Mouse (Mus musculus): ENCODE results near the gene Syn3. TPM values are rescaled to one million over a fixed set of nuclear protein-coding genes. Genes with fewer than 3 reads are reported as not detected.
A peak's percentile ranks its signal among the peaks of the same experiment; 100 is the strongest.

Gene Syn3
- polyA plus RNA-seq, 1 experiment from 2014 or later, result 0.22 TPM

- ATAC-seq (ENCODE audit: low read depth), result no peak
Observed at GRCm38 (mm10) chr10:86455296-86456055, 43.2 kb downstream of the Syn3 start.

DNA sequence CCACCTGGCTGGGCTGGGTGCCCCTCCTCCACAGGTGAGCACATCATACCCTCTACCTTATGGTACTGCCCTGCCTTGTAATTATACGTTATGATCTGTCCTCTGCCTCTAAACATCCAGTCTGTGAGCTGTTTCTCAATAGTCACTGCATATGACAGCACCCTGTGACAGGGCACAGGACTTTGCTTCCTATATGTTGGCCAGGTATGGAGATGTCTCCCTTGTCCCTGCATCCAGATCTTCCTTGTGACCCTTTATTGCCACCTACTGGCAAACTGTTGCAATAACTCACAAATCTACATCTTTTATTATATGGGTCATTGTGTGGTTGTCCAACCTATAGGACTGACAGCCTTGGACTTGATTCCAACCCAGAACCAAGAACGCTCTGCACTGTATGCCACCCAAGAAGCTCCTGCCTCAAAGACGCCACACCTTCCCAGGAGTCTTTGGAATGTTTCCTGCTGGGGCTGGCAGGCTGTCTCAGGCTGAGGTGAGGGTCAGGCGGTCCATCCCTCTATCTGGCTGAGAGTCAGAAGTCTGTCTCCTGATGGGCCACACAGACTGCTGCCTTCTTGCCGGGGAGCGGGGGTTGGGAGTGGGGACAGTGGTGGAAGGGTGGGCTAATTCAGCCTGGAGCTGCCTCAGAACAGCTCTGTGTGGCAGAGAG lies 46.2 kb downstream of the Syn3 start:
- no peak overlapping the region for H3K9ac ChIP-seq (ENCODE audit: low read depth, low read length)
- no peaks in the 10 kb centered on the region for H3K36me3 ChIP-seq (ENCODE audit: control insufficient read depth, insufficient read depth)
- no peaks in the 10 kb centered on the region for H3K27me3 ChIP-seq (ENCODE audit: control insufficient read depth, insufficient read depth, low read depth, low read length)
- ATAC-seq (ENCODE audit: low read depth), result no peak; the same call in 1 of the 2 replicates
- no peaks in the 10 kb centered on the region for H3K9me3 ChIP-seq (replicated peaks; ENCODE audit: control insufficient read depth, low read length)
- H3K4me2 ChIP-seq (ENCODE audit: low read depth, low read length), result no peak overlapping the region
- no peak overlapping the region for H3K27ac ChIP-seq (ENCODE audit: low read length)
- 35% methylated on average over 6 of the region's 6 CpGs for WGBS (ENCODE audit: insufficient replicate concordance)
- H3K4me1 ChIP-seq (ENCODE audit: control insufficient read depth, low read depth, low read length), result no peaks in the 10 kb centered on the region
- no peak overlapping the region for H3K4me3 ChIP-seq (ENCODE audit: low read depth, low read length)

More at GRCm38 (mm10) chr10:86455296-86456055, 43.2 kb downstream of the Syn3 start:
- Histone ChIP-seq H3K27ac (ENCODE audit: low read length) (no peak overlapping the region), H3K9ac (ENCODE audit: low read depth, low read length) (no peak overlapping the region), H3K9me3 (replicated peaks; ENCODE audit: control insufficient read depth, low read length) (no peaks in the 10 kb centered on the region), H3K4me1 (ENCODE audit: control insufficient read depth, low read depth, low read length) (no peaks in the 10 kb centered on the region), H3K4me3 (ENCODE audit: low read depth, low read length) (no peak overlapping the region), H3K4me2 (ENCODE audit: low read depth, low read length) (no peak overlapping the region), H3K36me3 (ENCODE audit: control insufficient read depth, insufficient read depth) (no peaks in the 10 kb centered on the region), H3K27me3 (ENCODE audit: control insufficient read depth, insufficient read depth, low read depth, low read length) (no peaks in the 10 kb centered on the region)
- WGBS (ENCODE audit: insufficient replicate concordance), result 36% methylated on average over 5 of the region's 5 CpGs

DNA sequence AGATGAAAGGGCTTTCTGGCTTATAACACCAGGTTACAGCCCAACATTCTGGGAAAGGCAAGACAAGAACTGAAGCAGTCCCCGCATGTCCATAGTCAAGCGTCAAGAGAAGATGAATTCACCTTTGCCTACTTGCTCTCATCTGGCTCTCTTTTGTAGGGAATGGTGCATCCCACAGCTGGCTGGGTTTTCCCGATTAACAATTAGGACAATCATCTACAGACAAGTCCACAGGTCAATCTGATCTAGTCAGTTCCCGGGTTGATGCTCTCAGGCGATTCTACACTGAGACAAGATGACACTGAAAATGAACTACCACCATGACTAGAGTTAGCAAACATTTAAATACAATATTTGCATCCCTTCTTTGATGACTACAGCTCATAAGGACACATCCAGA lies 47.4 kb downstream of the Syn3 start:
- H3K4me1 ChIP-seq (ENCODE audit: control insufficient read depth, low read depth, low read length), result no peaks in the 10 kb centered on the region
- no peak overlapping the region for H3K27ac ChIP-seq (ENCODE audit: low read length)
- H3K4me3 ChIP-seq (ENCODE audit: low read depth, low read length), result no peak overlapping the region
- H3K9ac ChIP-seq (ENCODE audit: low read depth, low read length), result no peak overlapping the region
- no peak overlapping the region for H3K4me2 ChIP-seq (ENCODE audit: low read depth, low read length)
- no peaks in the 10 kb centered on the region for H3K27me3 ChIP-seq (ENCODE audit: control insufficient read depth, insufficient read depth, low read depth, low read length)
- no peak for ATAC-seq (ENCODE audit: low read depth)
- no peaks in the 10 kb centered on the region for H3K36me3 ChIP-seq (ENCODE audit: control insufficient read depth, insufficient read depth)
- WGBS (ENCODE audit: insufficient replicate concordance), result 70% methylated on average over 5 of the region's 5 CpGs
- no peaks in the 10 kb centered on the region for H3K9me3 ChIP-seq (replicated peaks; ENCODE audit: control insufficient read depth, low read length)

- Histone ChIP-seq H3K27ac (ENCODE audit: low read length) (no peak overlapping the region), H3K4me2 (ENCODE audit: low read depth, low read length) (no peak overlapping the region), H3K27me3 (ENCODE audit: control insufficient read depth, insufficient read depth, low read depth, low read length) (no peaks in the 10 kb centered on the region), H3K36me3 (ENCODE audit: control insufficient read depth, insufficient read depth) (no peaks in the 10 kb centered on the region), H3K9ac (ENCODE audit: low read depth, low read length) (no peak overlapping the region), H3K4me3 (ENCODE audit: low read depth, low read length) (no peak overlapping the region), H3K9me3 (replicated peaks; ENCODE audit: control insufficient read depth, low read length) (no peaks in the 10 kb centered on the region), H3K4me1 (ENCODE audit: control insufficient read depth, low read depth, low read length) (no peaks in the 10 kb centered on the region)
- no peak for ATAC-seq (ENCODE audit: low read depth)
Observed at GRCm38 (mm10) chr10:86446649-86447048, 52.0 kb downstream of the Syn3 start.

GRCm38 (mm10) chr10:86445207-86445606 lies 53.5 kb downstream of the Syn3 start:
- Histone ChIP-seq H3K27me3 (ENCODE audit: control insufficient read depth, insufficient read depth, low read depth, low read length) (no peaks in the 10 kb centered on the region), H3K4me3 (ENCODE audit: low read depth, low read length) (no peak overlapping the region), H3K9ac (ENCODE audit: low read depth, low read length) (no peak overlapping the region), H3K4me1 (ENCODE audit: control insufficient read depth, low read depth, low read length) (no peaks in the 10 kb centered on the region), H3K36me3 (ENCODE audit: control insufficient read depth, insufficient read depth) (no peaks in the 10 kb centered on the region), H3K4me2 (ENCODE audit: low read depth, low read length) (no peak overlapping the region), H3K9me3 (replicated peaks; ENCODE audit: control insufficient read depth, low read length) (no peaks in the 10 kb centered on the region), H3K27ac (ENCODE audit: low read length) (no peak overlapping the region)
- no peak for ATAC-seq (ENCODE audit: low read depth)
- WGBS (ENCODE audit: insufficient replicate concordance), result 48% methylated on average over 2 of the region's 2 CpGs

DNA sequence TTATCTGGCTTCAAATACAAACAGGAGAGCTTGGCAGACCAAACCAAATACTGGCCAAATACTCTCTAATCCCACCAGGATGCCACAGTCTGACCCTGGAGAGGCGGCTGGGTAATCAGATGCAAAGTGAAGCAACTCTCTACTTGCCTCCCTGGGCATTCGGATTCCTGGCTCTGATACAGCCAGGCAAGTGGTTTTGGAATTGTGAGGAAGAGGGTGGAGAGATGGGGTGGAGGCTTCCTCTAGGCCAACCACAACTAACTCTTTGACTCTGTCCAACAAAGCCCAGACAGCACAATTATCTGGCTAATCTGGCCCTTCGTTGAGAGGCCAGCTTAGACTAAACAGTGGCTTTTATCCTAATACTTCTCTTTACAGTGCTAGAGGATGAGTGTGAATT lies 54.0 kb downstream of the Syn3 start:
- Histone ChIP-seq H3K4me3 (ENCODE audit: low read depth, low read length) (no peak overlapping the region), H3K27ac (ENCODE audit: low read length) (no peak overlapping the region), H3K9ac (ENCODE audit: low read depth, low read length) (no peak overlapping the region), H3K27me3 (ENCODE audit: control insufficient read depth, insufficient read depth, low read depth, low read length) (no peaks in the 10 kb centered on the region), H3K4me2 (ENCODE audit: low read depth, low read length) (no peak overlapping the region), H3K36me3 (ENCODE audit: control insufficient read depth, insufficient read depth) (no peaks in the 10 kb centered on the region), H3K4me1 (ENCODE audit: control insufficient read depth, low read depth, low read length) (no peaks in the 10 kb centered on the region), H3K9me3 (replicated peaks; ENCODE audit: control insufficient read depth, low read length) (no peaks in the 10 kb centered on the region)
- WGBS (ENCODE audit: insufficient replicate concordance), result 56% methylated on average over 3 of the region's 3 CpGs
- no peak for ATAC-seq (ENCODE audit: low read depth)

- H3K4me2 ChIP-seq (ENCODE audit: low read depth, low read length), result no peak overlapping the region
- 0 out of 2 replicates have a peak, but pooled peaks have one; percentile 21 for ATAC-seq (ENCODE audit: low read depth)
- H3K4me3 ChIP-seq (ENCODE audit: low read depth, low read length), result no peak overlapping the region
- H3K4me1 ChIP-seq (ENCODE audit: control insufficient read depth, low read depth, low read length), result no peaks in the 10 kb centered on the region
- no peaks in the 10 kb centered on the region for H3K9me3 ChIP-seq (replicated peaks; ENCODE audit: control insufficient read depth, low read length)
- H3K27ac ChIP-seq (ENCODE audit: low read length), result no peak overlapping the region
- no peak overlapping the region for H3K9ac ChIP-seq (ENCODE audit: low read depth, low read length)
- 52% methylated on average over 3 of the region's 3 CpGs for WGBS (ENCODE audit: insufficient replicate concordance)
- no peaks in the 10 kb centered on the region for H3K27me3 ChIP-seq (ENCODE audit: control insufficient read depth, insufficient read depth, low read depth, low read length)
- no peaks in the 10 kb centered on the region for H3K36me3 ChIP-seq (ENCODE audit: control insufficient read depth, insufficient read depth)
Observed at GRCm38 (mm10) chr10:86441765-86442164, 56.9 kb downstream of the Syn3 start.

DNA sequence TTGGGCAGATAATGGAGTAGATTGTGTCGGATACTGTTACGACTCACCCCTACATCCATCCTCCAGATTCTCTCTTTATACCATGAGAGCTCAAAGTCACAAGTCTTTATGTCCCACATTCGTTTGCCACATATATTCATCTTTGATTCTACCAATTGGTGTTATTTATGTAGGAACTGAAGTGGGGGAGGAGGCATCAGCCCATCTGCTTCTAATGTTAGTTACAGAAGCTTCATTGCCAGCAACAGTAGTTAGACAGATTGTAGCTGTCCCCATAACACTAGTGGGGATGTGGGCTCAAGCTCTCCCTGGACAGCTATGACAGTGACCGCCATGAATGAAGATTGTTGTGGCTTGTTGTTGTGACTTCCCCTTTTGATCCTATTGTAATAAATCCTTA lies 59.1 kb downstream of the Syn3 start:
- no peak overlapping the region for H3K4me3 ChIP-seq (ENCODE audit: low read depth, low read length)
- H3K36me3 ChIP-seq (ENCODE audit: control insufficient read depth, insufficient read depth), result no peaks in the 10 kb centered on the region
- ATAC-seq (ENCODE audit: low read depth), result no peak
- H3K9me3 ChIP-seq (replicated peaks; ENCODE audit: control insufficient read depth, low read length), result no peaks in the 10 kb centered on the region
- 60% methylated on average over 4 of the region's 4 CpGs for WGBS (ENCODE audit: insufficient replicate concordance)
- H3K27ac ChIP-seq (ENCODE audit: low read length), result no peak overlapping the region
- no peak overlapping the region for H3K4me2 ChIP-seq (ENCODE audit: low read depth, low read length)
- H3K27me3 ChIP-seq (ENCODE audit: control insufficient read depth, insufficient read depth, low read depth, low read length), result no peaks in the 10 kb centered on the region
- no peak overlapping the region for H3K9ac ChIP-seq (ENCODE audit: low read depth, low read length)
- no peaks in the 10 kb centered on the region for H3K4me1 ChIP-seq (ENCODE audit: control insufficient read depth, low read depth, low read length)

- Histone ChIP-seq H3K27ac (ENCODE audit: low read length) (no peak overlapping the region), H3K27me3 (ENCODE audit: control insufficient read depth, insufficient read depth, low read depth, low read length) (no peaks in the 10 kb centered on the region), H3K9ac (ENCODE audit: low read depth, low read length) (no peak overlapping the region), H3K9me3 (replicated peaks; ENCODE audit: control insufficient read depth, low read length) (no peaks in the 10 kb centered on the region), H3K4me3 (ENCODE audit: low read depth, low read length) (no peak overlapping the region), H3K36me3 (ENCODE audit: control insufficient read depth, insufficient read depth) (no peaks in the 10 kb centered on the region), H3K4me1 (ENCODE audit: control insufficient read depth, low read depth, low read length) (no peaks in the 10 kb centered on the region), H3K4me2 (ENCODE audit: low read depth, low read length) (no peak overlapping the region)
- no peak for ATAC-seq (ENCODE audit: low read depth)
- 79% methylated on average over 11 of the region's 11 CpGs for WGBS (ENCODE audit: insufficient replicate concordance)
Observed at GRCm38 (mm10) chr10:86437294-86437693, 61.4 kb downstream of the Syn3 start.
